Mouse (Mus musculus) kidney, postnatal 25 days (tissue): ENCODE measurements around the gene Atg9a.

ENCODE experiments used
- DNase-seq, 2 experiments: peaks; one replicate each; pipeline ENCODE4 v3.0.0; 2021; ENCODE audit warnings: mixed read lengths in 2 of 2

Atg9a gene

DNA sequence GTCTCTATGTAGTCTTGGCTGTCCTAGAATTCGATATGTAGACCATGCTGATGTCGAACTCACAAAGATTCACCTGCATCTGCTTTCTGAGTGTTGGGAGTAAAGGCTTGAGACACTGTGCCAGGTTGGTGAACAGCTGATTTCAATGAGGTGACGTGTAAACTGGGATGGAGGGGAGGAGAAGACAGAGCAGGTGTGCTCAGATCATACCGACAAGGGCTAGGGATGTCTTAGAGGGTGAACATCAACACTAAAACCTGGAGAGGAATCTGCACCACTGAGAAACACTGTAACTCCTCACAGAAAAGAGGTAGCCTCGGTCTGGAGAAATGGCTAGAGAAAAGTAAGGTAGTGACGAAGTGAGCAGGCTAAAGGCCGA is 23.9 kb downstream of the Atg9a start:
- DNase-seq: no peak

DNA sequence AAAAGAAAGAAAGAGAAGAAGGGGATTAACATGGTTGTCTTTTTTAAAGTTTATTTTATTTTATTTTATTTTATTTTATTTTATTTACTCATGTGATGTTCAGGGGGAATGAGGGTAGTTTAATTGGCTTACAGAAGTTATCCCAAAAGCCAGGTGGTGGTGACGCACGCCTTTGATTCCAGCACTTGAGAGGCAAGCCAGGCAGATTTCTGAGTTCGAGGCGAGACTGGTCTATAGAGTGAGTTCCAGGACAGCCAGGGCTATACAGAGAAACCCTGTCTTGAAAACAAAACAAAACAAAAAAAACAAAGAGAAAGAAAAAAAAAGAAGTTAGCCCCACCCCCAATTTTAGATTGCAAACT is 31.8 kb downstream of the Atg9a start:
- DNase-seq: no peak

DNA sequence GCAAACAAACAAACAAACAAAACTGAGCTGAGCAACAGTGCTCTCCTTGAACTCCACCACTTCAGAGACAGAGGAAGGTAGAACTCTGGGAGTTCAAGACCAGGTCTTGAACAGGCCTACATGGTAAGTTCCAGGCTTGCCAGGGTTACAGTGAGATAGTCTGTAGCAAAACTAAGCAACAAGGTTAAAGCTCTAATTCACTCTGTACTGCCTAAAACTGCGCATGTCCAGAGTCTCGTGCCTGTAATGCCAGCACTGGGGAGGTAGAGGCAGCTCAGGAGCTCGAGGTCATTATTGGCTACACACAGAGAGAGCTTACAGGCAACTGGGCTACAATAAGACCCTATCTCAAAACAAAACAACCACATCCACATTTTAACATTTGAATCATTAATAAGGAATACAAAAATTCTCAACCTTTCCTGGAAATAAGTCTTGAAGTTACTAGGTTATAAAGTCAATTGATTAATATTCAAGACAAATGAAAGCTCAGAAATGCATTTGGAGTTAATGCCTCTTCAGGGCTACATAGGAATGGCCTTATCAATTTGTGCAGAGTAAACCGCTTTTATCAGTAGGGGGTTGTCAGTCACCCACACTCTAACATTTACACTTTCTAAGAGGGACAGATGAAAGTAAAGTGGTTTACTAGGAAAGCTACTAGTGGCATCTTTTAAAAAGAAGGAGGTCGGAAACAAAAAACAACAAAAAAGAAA is 32.3 kb downstream of the Atg9a start:
- no peak for DNase-seq

DNA sequence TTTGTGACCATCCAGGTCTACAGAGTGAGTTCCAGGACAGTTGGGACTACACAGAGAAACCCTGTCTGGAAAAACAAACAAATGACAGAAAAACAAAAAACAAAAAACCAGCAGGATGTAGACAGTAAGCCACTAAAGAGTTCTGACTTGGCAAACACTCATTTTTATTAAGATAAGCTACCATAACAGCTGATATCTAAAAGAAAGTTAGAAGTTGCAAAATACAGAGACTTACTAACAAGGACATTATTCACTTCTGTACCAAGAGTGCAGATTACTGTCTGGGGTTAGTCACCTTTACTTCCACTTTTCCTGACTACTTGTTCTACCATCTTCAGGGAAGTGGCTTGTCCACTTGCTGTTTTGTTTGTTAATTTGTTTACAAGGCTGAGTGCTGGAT is 33.0 kb downstream of the Atg9a start:
- no peak for DNase-seq

DNA sequence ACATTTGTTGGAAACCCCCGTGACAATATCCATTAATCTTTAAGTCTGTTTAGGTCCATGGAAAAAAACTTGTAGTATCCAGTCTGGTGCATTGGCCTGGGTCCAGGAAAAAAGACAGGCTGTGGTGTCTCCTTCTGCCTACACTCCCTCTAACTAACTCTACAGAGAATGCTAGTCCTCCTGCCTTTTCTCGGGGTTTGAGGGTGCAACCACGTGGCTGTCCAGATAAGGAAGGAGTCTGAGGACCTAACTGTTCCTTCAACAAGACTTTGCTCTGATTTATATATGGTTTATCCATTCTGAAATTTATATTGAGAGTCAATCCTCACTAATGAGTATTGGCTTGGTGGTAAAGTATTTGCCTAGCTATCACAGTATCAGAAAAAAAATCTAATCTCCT is 36.2 kb downstream of the Atg9a start:
- DNase-seq: no peak

DNA sequence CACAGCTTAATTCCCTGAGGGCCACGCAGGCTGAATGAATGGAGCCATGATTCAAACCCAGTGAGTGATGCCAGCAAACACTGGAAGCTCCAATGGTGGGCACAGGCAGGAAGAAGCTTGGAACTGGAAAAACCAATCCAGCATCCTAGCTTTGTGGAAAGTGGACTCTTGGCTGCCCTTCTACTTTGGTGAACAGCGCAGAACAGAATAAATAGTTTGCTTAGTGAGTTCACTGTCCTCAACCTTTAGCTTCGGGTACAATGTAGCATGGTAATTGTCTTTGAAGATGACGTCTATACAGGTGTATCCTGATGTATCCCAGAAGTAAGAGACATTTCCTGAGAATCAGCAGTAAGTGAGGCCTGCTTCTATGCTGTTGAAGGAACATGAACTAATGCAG is 43.3 kb downstream of the Atg9a start:
- DNase-seq: no peak

DNA sequence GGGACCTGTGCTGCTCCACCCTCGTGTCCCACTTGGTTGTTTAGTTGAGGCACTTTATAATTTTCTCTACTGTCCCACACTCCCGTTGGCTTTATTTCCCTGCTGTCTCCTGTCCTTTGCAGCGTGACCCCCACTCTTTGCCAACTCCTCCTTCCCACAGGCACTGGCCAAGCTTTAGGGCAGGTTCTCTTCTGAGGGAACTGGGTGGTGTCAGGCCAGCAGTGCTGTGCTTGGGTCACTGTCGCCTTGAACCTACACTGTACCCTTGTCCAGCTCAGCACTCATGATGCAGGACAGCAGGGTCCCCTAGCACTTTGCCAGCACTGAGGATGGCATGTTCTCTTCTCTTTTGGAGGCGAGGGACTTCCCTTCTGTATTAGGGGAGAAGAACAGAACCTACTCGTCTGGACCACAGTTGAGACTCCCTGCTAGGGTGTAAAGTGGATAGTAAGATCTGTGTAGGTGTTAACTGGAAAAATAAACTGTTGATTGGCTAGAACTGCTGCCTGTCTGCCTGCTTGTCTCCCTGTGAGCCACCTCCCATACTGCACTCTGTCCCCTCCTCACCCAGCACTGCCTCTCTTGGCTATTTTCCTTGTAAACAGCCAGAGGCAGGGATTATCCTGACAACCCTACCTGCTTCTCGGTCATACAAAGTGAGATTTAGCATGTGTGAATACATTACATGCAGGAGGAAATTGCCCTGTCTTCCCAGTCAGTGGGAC is 44.4 kb downstream of the Atg9a start:
- peak; percentile 49 to 79 for DNase-seq

DNA sequence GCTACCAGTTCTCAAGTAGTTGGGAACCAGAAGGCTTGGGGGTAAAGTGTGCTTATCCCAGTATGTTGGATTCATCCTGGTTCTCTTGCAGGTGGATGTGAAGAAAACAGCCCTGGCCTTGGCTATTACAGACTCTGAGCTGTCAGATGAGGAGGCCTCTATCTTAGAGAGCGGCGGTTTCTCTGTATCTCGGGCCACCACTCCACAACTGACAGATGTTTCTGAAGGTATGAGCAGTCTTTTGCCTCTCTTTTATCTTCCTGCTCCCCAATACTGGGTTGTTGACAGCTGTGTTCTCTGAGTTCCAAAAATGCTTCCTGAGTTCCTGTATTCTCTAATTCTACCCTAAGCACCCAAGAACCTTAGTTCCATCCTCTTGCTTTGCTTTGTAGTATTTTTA is 46.4 kb downstream of the Atg9a start:
- DNase-seq: no peak

DNA sequence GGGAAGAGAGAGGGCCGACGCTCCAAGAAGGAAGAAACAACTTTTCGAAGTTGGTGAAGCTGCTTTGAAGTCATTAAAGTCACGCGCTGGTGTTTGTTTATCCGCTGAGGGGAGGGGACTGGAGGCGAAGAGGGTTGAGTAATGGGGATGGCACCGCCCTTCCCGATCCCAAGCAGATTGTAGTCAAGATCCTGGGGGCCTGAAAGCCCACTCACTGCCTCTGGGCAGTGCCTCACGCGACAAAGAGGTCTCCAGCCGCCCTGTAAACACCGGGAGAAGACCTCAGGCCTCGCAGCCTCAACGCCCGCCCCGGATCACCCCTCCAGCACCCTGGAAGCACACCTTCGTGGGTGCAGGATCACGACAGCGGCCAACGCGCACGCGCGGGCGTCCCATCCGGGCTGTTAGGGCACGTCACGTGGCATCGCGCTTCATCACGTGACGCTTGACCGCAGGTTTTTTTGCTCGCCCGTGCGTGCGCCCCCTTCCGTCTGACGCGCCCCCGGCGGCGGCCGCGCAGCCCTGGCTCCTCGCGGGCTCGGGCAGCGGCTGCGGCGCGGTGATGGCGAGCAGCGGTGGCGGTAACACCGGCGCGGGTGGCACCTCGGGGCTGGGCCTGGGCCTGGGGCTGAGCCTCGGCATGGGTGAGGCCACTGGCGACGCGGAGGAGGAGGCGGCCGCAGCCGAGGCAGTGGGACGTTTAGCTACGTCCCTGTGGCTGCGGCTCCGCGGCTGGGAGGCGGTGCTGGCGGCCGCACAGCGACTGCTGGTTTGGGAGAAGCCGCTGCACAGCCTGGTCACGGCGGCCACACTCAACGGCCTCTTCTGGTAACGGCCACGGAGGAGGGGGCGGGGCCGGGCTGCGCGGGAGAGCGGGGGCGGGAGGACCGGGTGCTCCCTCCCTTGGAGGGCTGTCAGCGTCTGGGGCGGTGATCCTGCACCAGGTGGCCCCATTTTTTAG is 49.4 kb downstream of the Atg9a start, which contains the start of the genes Cnppd1 and Retreg2:
TSS of gene Cnppd1 (minus strand) at position 411 of the 961 bp plus-strand sequence.
TSS of gene Retreg2 (plus strand) at position 478 of the 961 bp plus-strand sequence.
- DNase-seq: peak; percentile 97 to 98

DNA sequence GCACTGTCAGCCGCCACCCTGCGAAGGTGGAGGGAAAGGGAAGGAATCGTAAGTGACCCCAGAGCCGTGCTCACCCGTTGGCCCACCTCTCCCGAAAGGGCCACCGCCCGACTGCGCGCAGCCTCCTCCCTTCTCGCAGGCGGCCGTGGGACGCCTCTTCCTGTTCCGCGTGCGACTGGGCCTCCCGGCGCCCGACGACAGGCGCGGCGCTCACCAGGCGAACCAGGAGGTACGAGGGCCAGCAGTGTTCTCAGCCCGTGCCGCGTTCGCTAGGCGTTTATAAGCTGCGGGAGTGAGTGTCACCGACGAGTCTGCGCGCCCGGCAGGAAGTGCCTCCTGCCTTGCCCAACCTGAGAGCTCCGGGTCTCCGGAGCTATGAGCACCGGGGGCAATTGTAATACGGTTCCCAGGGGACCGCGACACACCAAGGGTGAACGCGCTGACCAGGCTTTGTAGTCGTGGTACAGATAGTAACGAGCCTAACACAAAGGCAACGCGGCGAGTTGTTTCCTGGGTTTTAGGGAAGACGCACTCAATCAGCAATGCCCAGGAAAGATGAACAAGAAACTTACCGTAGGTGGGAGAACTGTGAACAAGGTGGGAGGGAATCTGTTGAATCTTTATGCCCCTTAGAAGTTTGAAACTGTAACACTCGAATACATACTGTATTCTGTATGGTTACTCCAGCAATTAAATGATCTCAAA is 50.4 kb downstream of the Atg9a start:
- DNase-seq: peak; percentile 69 to 88

DNA sequence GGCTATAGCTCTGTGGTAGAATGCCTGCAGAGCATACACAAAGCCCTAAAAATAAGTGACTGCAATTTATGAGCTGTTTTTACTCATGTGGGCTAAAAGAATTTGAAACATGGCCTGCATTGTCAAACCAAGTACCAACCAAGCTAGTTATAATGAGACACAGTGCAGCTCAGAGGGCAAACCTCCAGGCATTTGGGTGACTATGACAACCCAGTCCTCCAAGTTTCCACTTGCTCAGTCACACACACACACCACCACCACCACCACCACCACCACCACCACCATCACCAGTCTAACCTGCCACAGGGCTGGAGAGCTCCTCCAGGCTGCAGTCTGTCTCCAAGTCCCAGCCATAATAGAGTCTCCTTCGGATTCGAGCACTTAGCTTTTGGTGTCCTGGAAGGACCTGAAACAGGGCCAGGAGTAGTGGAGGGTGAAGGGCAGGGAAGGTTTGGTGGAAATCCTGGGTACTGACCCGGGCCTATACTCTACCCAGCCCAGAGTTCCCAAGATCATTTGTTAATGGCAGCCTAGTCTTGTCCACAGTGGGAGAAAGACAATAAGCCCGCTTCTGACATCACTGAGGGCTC is 51.3 kb downstream of the Atg9a start:
- DNase-seq: peak; percentile 38 to 65

DNA sequence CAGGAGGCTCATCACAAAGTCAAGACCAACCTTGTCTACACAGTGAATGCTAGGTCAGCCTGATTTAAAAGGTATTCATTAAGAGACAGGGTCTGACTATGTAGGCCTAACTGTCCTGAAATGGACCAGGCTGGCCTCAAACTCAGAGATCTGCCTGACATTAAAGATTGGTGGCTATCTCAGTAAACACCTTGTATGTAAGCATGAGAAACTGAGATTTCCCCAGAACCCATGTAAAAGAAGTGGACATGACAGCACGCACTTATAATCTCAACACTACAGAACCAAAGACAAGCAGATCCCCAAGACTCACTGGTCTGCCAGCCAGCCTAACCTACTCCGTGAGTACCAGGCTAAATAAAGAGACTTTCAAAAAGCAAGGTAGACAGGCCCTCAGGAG is 53.5 kb downstream of the Atg9a start:
- no peak for DNase-seq

DNA sequence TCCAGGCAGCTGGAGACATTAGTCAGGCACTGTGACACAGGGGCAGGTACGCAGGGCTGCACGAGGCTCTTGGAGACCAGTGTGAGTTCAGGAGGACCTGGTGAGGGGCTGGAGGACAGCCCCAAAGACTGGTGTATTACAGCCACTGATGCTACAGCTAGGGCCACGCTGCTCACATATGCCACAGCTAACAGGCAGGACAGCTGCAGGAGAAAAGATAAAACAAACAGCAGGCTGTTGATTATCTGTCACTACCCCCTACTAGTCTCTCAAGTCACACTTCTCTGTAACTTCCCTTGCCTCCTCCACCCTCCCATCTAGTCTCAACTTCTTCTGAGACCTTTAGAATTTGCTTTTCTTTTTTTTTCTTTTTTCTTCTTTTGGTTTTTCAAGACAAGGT is 55.3 kb downstream of the Atg9a start:
- DNase-seq: no peak

DNA sequence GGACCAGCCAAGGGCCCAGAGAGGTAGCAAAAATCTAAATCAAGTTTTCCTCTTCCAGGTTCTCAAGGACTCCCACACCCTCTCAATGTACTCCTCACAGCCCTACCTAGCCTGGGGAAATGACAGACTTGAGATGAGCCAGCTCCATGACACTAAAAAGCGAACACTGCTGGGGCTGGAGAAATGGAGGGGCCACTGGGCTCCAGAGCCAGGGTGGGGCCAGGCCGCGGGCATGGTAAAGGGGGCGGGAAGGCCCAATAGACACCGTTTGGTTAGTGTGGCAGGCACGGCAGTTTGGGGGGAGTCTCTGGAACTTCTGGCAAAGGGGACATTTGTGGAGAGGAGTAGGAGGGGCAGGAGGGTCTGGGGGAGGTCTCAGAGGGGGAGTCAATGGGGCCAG is 55.7 kb downstream of the Atg9a start:
- no peak for DNase-seq

DNA sequence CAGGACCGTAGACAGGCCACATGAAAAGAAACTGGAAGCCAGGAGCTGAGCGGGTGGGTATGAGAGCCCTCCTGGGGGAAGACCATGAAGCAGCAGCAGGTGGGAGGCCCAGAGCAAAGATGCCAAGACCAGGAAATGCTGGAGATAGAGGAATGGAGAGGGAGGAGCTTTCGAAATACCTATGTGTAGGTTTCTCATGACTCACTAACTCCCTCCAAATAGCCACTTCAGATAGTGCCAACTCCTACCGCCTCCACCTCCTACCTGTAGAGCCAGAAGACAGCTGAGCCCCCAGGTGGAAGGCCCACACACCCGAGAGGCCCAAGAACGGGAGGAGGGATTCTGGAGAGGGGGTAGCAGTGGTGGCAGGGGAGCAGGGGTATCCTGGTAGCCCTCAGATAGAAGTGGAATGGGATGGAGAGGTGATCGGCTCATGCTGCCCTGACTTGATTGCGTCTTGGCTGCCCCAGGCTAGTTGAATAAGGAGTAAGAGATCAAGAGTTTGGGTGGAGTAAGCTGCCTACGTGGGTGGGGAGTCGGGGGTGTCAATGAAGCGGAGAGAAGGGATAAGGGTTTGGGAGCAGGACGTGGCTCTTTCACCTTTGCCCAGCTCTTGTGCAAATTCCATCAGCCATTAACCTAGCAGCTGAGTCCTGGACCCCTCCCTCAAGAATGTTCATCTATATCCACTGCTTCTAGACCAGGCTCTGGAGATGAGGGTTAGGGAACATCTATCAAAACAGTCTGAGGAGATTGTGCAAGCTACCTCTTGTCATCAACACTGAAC is 58.4 kb downstream of the Atg9a start, which contains the start of gene Slc23a3:
TSS of gene Slc23a3 (minus strand) at position 470 of the 787 bp plus-strand sequence.
- peak; percentile 67 to 83 for DNase-seq
